Mouse (Mus musculus): Measurements from ENCODE around the gene Fzr1.
A peak's percentile ranks its signal among the peaks of the same experiment; 100 is the strongest.

Gene Fzr1

GRCm38 (mm10) chr10:81356991-81357844, 21.1 kb downstream of the Fzr1 start, which contains the start of gene Mfsd12:
Mfsd12 (plus strand) TSS chr10:81357491.
- peak; percentile 84 for DNase-seq (ENCODE audit: low read depth, low spot score)

- DNase-seq (ENCODE audit: low read depth, low spot score) = no peak
Measured at GRCm38 (mm10) chr10:81356352-81356990, 21.8 kb downstream of the Fzr1 start.

- no peak for DNase-seq (ENCODE audit: low read depth, low spot score)
Measured at GRCm38 (mm10) chr10:81355533-81355932, 22.8 kb downstream of the Fzr1 start.

- no peak for DNase-seq (ENCODE audit: low read depth, low spot score)
Measured at GRCm38 (mm10) chr10:81354738-81355477, 23.4 kb downstream of the Fzr1 start.

GRCm38 (mm10) chr10:81351678-81352291, 26.5 kb downstream of the Fzr1 start:
- no peak for DNase-seq (ENCODE audit: low read depth, low spot score)

- peak; percentile 97 for DNase-seq (ENCODE audit: low read depth, low spot score)
Measured at GRCm38 (mm10) chr10:81350351-81351063, 27.8 kb downstream of the Fzr1 start, which contains the start of gene Hmg20b. Hmg20b (minus strand) TSS chr10:81350480.

- no peak for DNase-seq (ENCODE audit: low read depth, low spot score)
Measured at GRCm38 (mm10) chr10:81349961-81350350, 28.4 kb downstream of the Fzr1 start.

GRCm38 (mm10) chr10:81349146-81349545, 29.2 kb downstream of the Fzr1 start:
- DNase-seq (ENCODE audit: low read depth, low spot score) = no peak

GRCm38 (mm10) chr10:81346453-81347067, 31.8 kb downstream of the Fzr1 start:
- no peak for DNase-seq (ENCODE audit: low read depth, low spot score)

- DNase-seq (ENCODE audit: low read depth, low spot score) = no peak
Measured at GRCm38 (mm10) chr10:81345162-81345534, 33.2 kb downstream of the Fzr1 start.

GRCm38 (mm10) chr10:81344421-81345161, 33.7 kb downstream of the Fzr1 start:
- DNase-seq (ENCODE audit: low read depth, low spot score) = no peak

GRCm38 (mm10) chr10:81342686-81343505, 35.4 kb downstream of the Fzr1 start, which contains the start of gene Gipc3:
Gipc3 (minus strand) TSS chr10:81343266.
- no peak for DNase-seq (ENCODE audit: low read depth, low spot score)

- DNase-seq (ENCODE audit: low read depth, low spot score) = no peak
Measured at GRCm38 (mm10) chr10:81341333-81341949, 36.9 kb downstream of the Fzr1 start.

- DNase-seq (ENCODE audit: low read depth, low spot score) = no peak
Measured at GRCm38 (mm10) chr10:81340551-81341332, 37.6 kb downstream of the Fzr1 start.

GRCm38 (mm10) chr10:81336558-81336957, 41.8 kb downstream of the Fzr1 start:
- DNase-seq (ENCODE audit: low read depth, low spot score) = no peak

- DNase-seq (ENCODE audit: low read depth, low spot score) = no peak
Measured at GRCm38 (mm10) chr10:81335393-81336340, 42.6 kb downstream of the Fzr1 start.

- DNase-seq (ENCODE audit: low read depth, low spot score) = no peak
Measured at GRCm38 (mm10) chr10:81334324-81334723, 44.0 kb downstream of the Fzr1 start.
